Mouse (Mus musculus) G1E (cell line): ENCODE data around the gene Gtf2f2. TPM values are rescaled to one million over a fixed set of nuclear protein-coding genes. Genes with fewer than 3 reads are reported as not detected.
"Not testable (repeated sequence)": the region's sequence is repeated elsewhere in the genome, so short reads cannot be mapped to it uniquely, and the experiment has no call there.

Source experiments
- ATAC-seq: 2 replicates; pipeline ENCODE4 v1.8.0; 2016; ENCODE audit warnings: mild to moderate bottlenecking; ENCODE audit not compliant: insufficient number of reproducible peaks, poor library complexity, low FRiP score, severe bottlenecking; ENCODE audit errors: extremely low read depth
- DNase-seq: peaks from one replicate; pipeline ENCODE4 v3.0.0; 2012; ENCODE audit warnings: low spot score
- H3K27me3 ChIP-seq: 2 replicates; pipeline ENCODE4 v1.6.1; 2012; ENCODE audit warnings: mild to moderate bottlenecking, low read length, inconsistent platforms; ENCODE audit not compliant: insufficient read depth
- H3K36me3 ChIP-seq: replicated peaks from 2 replicates; pipeline ENCODE3; 2012; ENCODE audit warnings: mild to moderate bottlenecking, inconsistent platforms
- H3K4me1 ChIP-seq: 2 replicates; pipeline ENCODE4 v1.6.1; 2012; ENCODE audit warnings: low read depth, low read length, inconsistent platforms, mixed read lengths; ENCODE audit not compliant: insufficient read depth
- H3K4me3 ChIP-seq: 2 replicates; pipeline ENCODE4 v1.5.1; 2012; ENCODE audit warnings: low read depth, mild to moderate bottlenecking, inconsistent platforms, low read length, moderate library complexity, mixed read lengths
- H3K9me3 ChIP-seq: replicated peaks from 2 replicates; pipeline ENCODE4 v1.6.1; 2012; ENCODE audit warnings: inconsistent platforms
- CTCF ChIP-seq: IDR thresholded peaks from 2 replicates; pipeline ENCODE4 v1.5.1; 2012; ENCODE audit warnings: low read depth, low read length, inconsistent platforms, mixed read lengths
- GATA1 ChIP-seq: IDR thresholded peaks from 2 replicates; pipeline ENCODE4 v1.6.1; 2012; ENCODE audit warnings: borderline replicate concordance, low read length, inconsistent platforms, mixed read lengths
- GATA2 ChIP-seq: IDR thresholded peaks from 2 replicates; pipeline ENCODE4 v1.6.1; 2012; ENCODE audit warnings: low read depth, low read length, inconsistent platforms, borderline replicate concordance
- POLR2AphosphoS5 ChIP-seq: IDR thresholded peaks from 2 replicates; pipeline ENCODE4 v1.6.1; 2012; ENCODE audit warnings: low read depth, low read length, inconsistent platforms; ENCODE audit not compliant: insufficient replicate concordance
- TAL1 ChIP-seq: conservative IDR thresholded peaks from 2 replicates; pipeline ENCODE4 v1.6.1; 2012; ENCODE audit warnings: low read depth, low read length, inconsistent platforms, mixed read lengths
- polyA plus RNA-seq: library from polyadenylated mRNA; stranded (reverse); fragments of >175 nt; gene quantifications from 2 replicates; pipeline ENCODE4 v1.2.3, GENCODE M21; 2012
- total RNA-seq, 2 experiments: library from RNA; stranded (forward) in 1 of 2; stranded (reverse) in 1 of 2; fragments of 200-1000 nt in 1 of 2; fragments of >200 nt in 1 of 2; fragmentation: Nextera tagmentation in 1 of 2; gene quantifications; 2 replicates each; pipeline ENCODE4 v1.2.3; 2014 to 2017

The Gtf2f2 gene
- total and polyA plus RNA-seq, 3 experiments: 9.1 to 49.5 (median 33.3) TPM

DNA sequence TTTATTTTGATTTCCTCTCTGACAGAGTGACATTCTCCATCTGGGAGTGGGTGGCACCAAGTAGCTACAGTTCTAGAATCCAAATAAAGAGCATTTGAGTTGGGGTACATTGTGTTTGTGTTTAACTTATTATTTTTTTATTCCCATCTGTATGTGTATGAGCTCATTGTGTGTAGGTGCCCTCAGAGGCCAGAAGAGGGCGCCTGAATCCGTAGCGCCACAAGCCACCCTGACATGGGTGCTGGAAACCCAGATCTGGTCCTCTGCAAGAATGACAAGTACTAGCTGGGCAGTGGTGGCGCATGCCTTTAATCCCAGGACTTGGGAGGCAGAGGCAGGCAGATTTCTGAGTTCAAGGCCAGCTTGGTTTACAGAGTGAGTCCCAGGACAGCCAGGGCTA, 138.9 kb downstream of the Gtf2f2 start:
- Histone ChIP-seq H3K36me3 (no peaks in the 10 kb centered on the region), H3K9me3 (peaks cover 4% of the 10 kb centered on the region), H3K4me1 (no peaks in the 10 kb centered on the region), H3K27me3 (peaks cover 18% of the 10 kb centered on the region), H3K4me3 (no peak overlapping the region)
- TF ChIP-seq GATA1 (no peak), POLR2AphosphoS5 (no peak), GATA2 (no peak), TAL1 (no peak), CTCF (no peak)
- ATAC-seq (no peak), DNase-seq (no peak)

DNA sequence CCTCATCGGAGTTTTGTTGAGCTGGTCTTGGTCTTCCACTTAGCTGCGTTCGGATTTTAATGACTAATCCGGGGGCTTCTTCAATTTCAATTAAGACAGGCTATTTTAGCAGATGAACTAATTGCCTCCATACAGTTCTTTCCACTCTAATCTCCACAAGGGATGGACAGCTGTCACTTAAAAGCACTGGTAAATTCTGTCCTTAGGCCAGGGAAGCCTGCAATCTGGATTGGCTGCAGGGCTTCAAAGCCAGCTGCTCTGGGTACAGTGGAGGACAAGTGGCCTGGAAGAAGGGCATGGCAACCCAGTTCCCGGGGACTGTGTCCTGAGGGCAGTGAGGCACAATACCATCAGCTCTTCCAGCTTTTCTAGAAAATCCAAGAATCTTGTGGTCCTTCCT, 139.6 kb downstream of the Gtf2f2 start:
- H3K36me3 ChIP-seq: no peaks in the 10 kb centered on the region
- H3K4me1 ChIP-seq: no peaks in the 10 kb centered on the region
- peaks cover 23% of the 10 kb centered on the region for H3K27me3 ChIP-seq
- H3K9me3 ChIP-seq: peaks cover 4% of the 10 kb centered on the region
- no peak for DNase-seq
- ATAC-seq: no peak
- TF ChIP-seq GATA1: no peak
- TF ChIP-seq GATA2: no peak
- no peak for TF ChIP-seq POLR2AphosphoS5
- no peak for TF ChIP-seq CTCF
- TF ChIP-seq TAL1: no peak
- H3K4me3 ChIP-seq: no peak overlapping the region

DNA sequence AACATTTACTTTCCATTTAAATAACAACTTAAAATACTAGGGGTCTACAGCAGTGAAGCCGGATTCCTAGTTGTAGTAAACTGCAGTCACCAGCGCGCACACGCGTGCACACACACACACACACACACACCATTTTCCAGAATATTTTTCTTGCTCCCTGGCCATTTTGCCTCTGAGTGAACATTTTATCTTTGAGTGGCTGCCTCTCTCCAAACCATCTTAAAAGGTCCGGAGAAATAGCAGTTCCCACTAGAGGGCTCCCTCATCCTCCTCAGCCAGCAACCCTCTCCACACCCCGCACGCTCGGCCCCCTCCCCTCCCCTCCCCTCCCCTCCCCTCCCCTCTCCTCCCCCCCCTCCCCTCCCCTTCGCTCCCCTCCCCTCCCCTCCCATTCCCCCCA, 140.0 kb downstream of the Gtf2f2 start:
- peak; percentile 14 for DNase-seq

GRCm38 (mm10) chr14:75869769-75870363, 140.8 kb downstream of the Gtf2f2 start:
- ATAC-seq (no peak), DNase-seq (no peak)
- Histone ChIP-seq H3K36me3 (no peaks in the 10 kb centered on the region), H3K4me1 (no peaks in the 10 kb centered on the region), H3K4me3 (no peak overlapping the region), H3K27me3 (peaks cover 21% of the 10 kb centered on the region), H3K9me3 (peaks cover 4% of the 10 kb centered on the region)
- TF ChIP-seq GATA1 (no peak), GATA2 (no peak), CTCF (no peak), TAL1 (no peak), POLR2AphosphoS5 (no peak)

More for the DNA sequence above, 140.0 kb downstream of the Gtf2f2 start:
- Histone ChIP-seq H3K27me3 (peaks cover 23% of the 10 kb centered on the region), H3K4me3 (no peak overlapping the region), H3K36me3 (no peaks in the 10 kb centered on the region), H3K4me1 (no peaks in the 10 kb centered on the region), H3K9me3 (peaks cover 4% of the 10 kb centered on the region)
- ATAC-seq: no peak
- TF ChIP-seq GATA1 (no peak), GATA2 (no peak), TAL1 (no peak), POLR2AphosphoS5 (no peak), CTCF (no peak)

DNA sequence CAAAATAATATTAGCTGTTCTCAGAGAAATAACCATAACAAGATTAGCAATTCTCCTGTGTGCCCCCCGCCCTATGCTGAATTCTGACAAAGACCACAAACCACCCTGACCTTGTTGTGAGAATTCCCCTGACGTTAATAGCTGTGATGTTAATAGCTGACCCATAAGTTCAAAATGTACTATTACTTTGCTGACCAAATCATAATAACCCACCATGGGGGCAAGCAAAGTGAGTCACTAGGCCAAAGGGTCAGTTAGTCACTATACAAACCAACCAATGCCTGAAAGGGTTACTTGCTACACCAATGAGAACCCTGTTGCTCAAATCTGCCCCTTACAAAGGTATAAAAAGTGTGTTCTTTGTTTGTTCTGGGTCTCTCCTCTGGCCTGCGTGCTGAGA, 142.6 kb downstream of the Gtf2f2 start:
- DNase-seq, H3K36me3 ChIP-seq, H3K4me3 ChIP-seq, H3K4me1 ChIP-seq, ATAC-seq, H3K9me3 ChIP-seq: not testable (repeated sequence)
- peaks cover 22% of the 10 kb centered on the region for H3K27me3 ChIP-seq

- DNase-seq (no peak), ATAC-seq (no peak)
- H3K4me1 ChIP-seq: no peaks in the 10 kb centered on the region
- TF ChIP-seq GATA1 (no peak), CTCF (no peak), TAL1 (no peak), GATA2 (no peak), POLR2AphosphoS5 (no peak)
- no peak overlapping the region for H3K4me3 ChIP-seq
- no peaks in the 10 kb centered on the region for H3K36me3 ChIP-seq
- H3K9me3 ChIP-seq: peaks cover 3% of the 10 kb centered on the region
- peaks cover 20% of the 10 kb centered on the region for H3K27me3 ChIP-seq
These were observed 143.8 kb downstream of the Gtf2f2 start for GRCm38 (mm10) chr14:75866706-75867333.
